Mouse (Mus musculus): ENCODE results near the gene Atp8a1.

- TF ChIP-seq CTCF (IDR thresholded peaks at IDR 0.05; ENCODE audit: low read depth, low read length) (no peak), POLR2A (IDR thresholded peaks at IDR 0.05; ENCODE audit: extremely low read depth, insufficient read depth, low read length) (no peak)
Observed at GRCm38 (mm10) chr5:67863950-67864391, 16.7 kb upstream of the Atp8a1 start.
